Mouse (Mus musculus) adrenal gland (tissue): ENCODE measurements around the gene Fer.

Source experiments
- intact Hi-C: fragments of 180-260 bp; cut with DNase I; formaldehyde crosslinking; loops from one replicate; pipeline ENCODE4 v1.15.1; 2025

Gene Fer

GRCm38 (mm10) chr17:63864171-63864571, 1.3 kb downstream of the Fer start:
- intact Hi-C loops: no loop called here

- intact Hi-C loops: no loop called here
Measured at GRCm38 (mm10) chr17:63871773-63872172, 8.9 kb downstream of the Fer start.

- intact Hi-C loops: no loop called here
Measured at GRCm38 (mm10) chr17:63878889-63879288, 16.0 kb downstream of the Fer start.

- intact Hi-C loops: no loop called here
Measured at GRCm38 (mm10) chr17:63880009-63880408, 17.1 kb downstream of the Fer start.

- intact Hi-C loops: no loop called here
Measured at GRCm38 (mm10) chr17:63886988-63887387, 24.1 kb downstream of the Fer start.

- intact Hi-C loops: no loop called here
Measured at GRCm38 (mm10) chr17:63890611-63891010, 27.7 kb downstream of the Fer start.

- intact Hi-C loops: no loop called here
Measured at GRCm38 (mm10) chr17:63895829-63896228, 33.0 kb downstream of the Fer start.

- intact Hi-C loops: no loop called here
Measured at GRCm38 (mm10) chr17:63897050-63897449, 34.2 kb downstream of the Fer start.

- intact Hi-C loops: no loop called here
Measured at GRCm38 (mm10) chr17:63909297-63909696, 46.4 kb downstream of the Fer start.

GRCm38 (mm10) chr17:63921601-63922203, 58.8 kb downstream of the Fer start:
- intact Hi-C loops: no loop called here

- intact Hi-C loops: no loop called here
Measured at GRCm38 (mm10) chr17:63925581-63925980, 62.7 kb downstream of the Fer start.

- intact Hi-C loops: no loop called here
Measured at GRCm38 (mm10) chr17:63930634-63931033, 67.8 kb downstream of the Fer start.

GRCm38 (mm10) chr17:63931556-63931955, 68.7 kb downstream of the Fer start:
- intact Hi-C loops: no loop called here

- intact Hi-C loops: no loop called here
Measured at GRCm38 (mm10) chr17:63935408-63935807, 72.5 kb downstream of the Fer start.

GRCm38 (mm10) chr17:63937886-63938285, 75.0 kb downstream of the Fer start:
- intact Hi-C loops: no loop called here

- intact Hi-C loops: no loop called here
Measured at GRCm38 (mm10) chr17:63946772-63947171, 83.9 kb downstream of the Fer start.

GRCm38 (mm10) chr17:63948811-63949210, 85.9 kb downstream of the Fer start:
- intact Hi-C loops: no loop called here

- intact Hi-C loops: no loop called here
Measured at GRCm38 (mm10) chr17:63951436-63951835, 88.6 kb downstream of the Fer start.

- intact Hi-C loops: no loop called here
Measured at GRCm38 (mm10) chr17:63967091-63967490, 104.2 kb downstream of the Fer start.

- intact Hi-C loops: no loop called here
Measured at GRCm38 (mm10) chr17:63969448-63969847, 106.6 kb downstream of the Fer start.

- intact Hi-C loops: no loop called here
Measured at GRCm38 (mm10) chr17:63970239-63970638, 107.4 kb downstream of the Fer start.

GRCm38 (mm10) chr17:63970939-63971338, 108.1 kb downstream of the Fer start:
- intact Hi-C loops: no loop called here

GRCm38 (mm10) chr17:63972181-63972580, 109.3 kb downstream of the Fer start:
- intact Hi-C loops: no loop called here

GRCm38 (mm10) chr17:63973806-63974205, 110.9 kb downstream of the Fer start:
- intact Hi-C loops: no loop called here
